Mouse (Mus musculus): Measurements from ENCODE around the gene Olfr535. TPM values are rescaled to one million over a fixed set of nuclear protein-coding genes. Genes with fewer than 3 reads are reported as not detected.
"Not testable (repeated sequence)": the region's sequence is repeated elsewhere in the genome, so short reads cannot be mapped to it uniquely, and the experiment has no call there.

Gene Olfr535
- not detected in 2 replicates for polyA plus RNA-seq (2015; fragmentation: Nextera tagmentation; extraction: Ambion mirVana)

DNA sequence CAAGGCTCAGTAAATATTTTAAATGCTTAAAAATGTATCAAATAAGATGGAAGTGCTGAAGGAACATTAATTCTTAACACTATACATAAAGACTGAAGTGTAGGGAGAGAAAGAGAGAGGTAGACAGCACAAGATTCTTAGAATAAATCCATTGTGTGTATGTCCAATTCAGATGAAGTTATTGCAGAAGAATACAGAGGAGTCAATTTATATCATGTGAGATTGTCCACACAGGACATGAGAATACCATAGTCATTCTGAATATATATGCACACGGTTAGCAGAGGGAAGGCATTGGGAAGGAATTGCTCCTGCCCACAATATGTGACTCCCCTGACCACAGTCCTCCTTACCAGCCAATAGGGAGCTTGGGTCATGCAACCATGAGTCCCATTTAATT is at the start of gene Olfr535:
TSS of gene Olfr535 (plus strand) at position 301 of the 400 bp plus-strand sequence.
- H3K27ac ChIP-seq (ENCODE audit: low read length): no peak within 1 kb of the TSS
- H3K9me3 ChIP-seq (ENCODE audit: control insufficient read depth, low read length): no peaks in the 10 kb centered on the region
- H3K4me3 ChIP-seq (replicated peaks; ENCODE audit: low read length): no peak within 1 kb of the TSS
- H3K27me3 ChIP-seq (replicated peaks; ENCODE audit: control insufficient read depth, insufficient read depth, low read length): no peaks in the 10 kb centered on the region
- no peaks in the 10 kb centered on the region for H3K4me1 ChIP-seq (replicated peaks; ENCODE audit: control insufficient read depth, insufficient read depth, low read length)
- no peak within 1 kb of the TSS for H3K9ac ChIP-seq (replicated peaks; ENCODE audit: low read depth, low read length)
- no peak within 1 kb of the TSS for H3K4me2 ChIP-seq (ENCODE audit: low read length)
- H3K36me3 ChIP-seq (ENCODE audit: control insufficient read depth, insufficient read depth): no peaks in the 10 kb centered on the region
- WGBS: 94% methylated on average over 1 of the region's 1 CpGs
- no peak for ATAC-seq

- ATAC-seq: no peak
- H3K4me1 ChIP-seq (replicated peaks; ENCODE audit: control insufficient read depth, insufficient read depth, low read length): no peaks in the 10 kb centered on the region
- H3K36me3 ChIP-seq (ENCODE audit: control insufficient read depth, insufficient read depth): no peaks in the 10 kb centered on the region
- no peak overlapping the region for H3K9ac ChIP-seq (replicated peaks; ENCODE audit: low read depth, low read length)
- no peak overlapping the region for H3K4me2 ChIP-seq (ENCODE audit: low read length)
- H3K4me3 ChIP-seq (replicated peaks; ENCODE audit: low read length): no peak overlapping the region
- WGBS: 82% methylated on average over 1 of the region's 1 CpGs
- no peaks in the 10 kb centered on the region for H3K27me3 ChIP-seq (replicated peaks; ENCODE audit: control insufficient read depth, insufficient read depth, low read length)
- no peaks in the 10 kb centered on the region for H3K9me3 ChIP-seq (ENCODE audit: control insufficient read depth, low read length)
- no peak overlapping the region for H3K27ac ChIP-seq (ENCODE audit: low read length)
Measured at GRCm38 (mm10) chr7:140443141-140443540, 40.9 kb upstream of the Olfr535 start.

DNA sequence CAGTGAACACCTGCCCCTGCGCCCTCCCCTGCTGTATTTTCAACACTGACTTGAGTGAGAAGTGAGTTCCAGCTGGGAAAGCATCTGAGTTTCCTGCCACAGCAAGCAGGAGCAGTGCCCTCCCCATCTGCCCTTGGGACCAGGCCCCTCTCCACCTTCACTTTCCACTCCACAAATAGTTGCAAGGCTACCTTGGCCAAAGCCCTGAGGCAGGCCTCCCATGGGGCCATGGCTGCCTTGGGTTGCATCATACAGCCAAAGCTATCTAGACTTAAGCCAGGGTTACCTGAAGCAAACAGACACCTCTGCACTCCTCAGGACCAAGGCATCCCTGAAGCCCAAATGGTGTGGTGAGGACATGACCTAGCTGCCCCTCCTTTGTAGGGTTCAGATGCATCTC is 20.9 kb upstream of the Olfr535 start, which contains the start of gene Olfr533:
TSS of gene Olfr533 (plus strand) at position 301 of the 400 bp plus-strand sequence.
- not testable (repeated sequence) for H3K27me3 ChIP-seq (replicated peaks; ENCODE audit: control insufficient read depth, insufficient read depth, low read length); ATAC-seq
- no CpG with 5 or more reads among the region's 1 CpGs for WGBS

DNA sequence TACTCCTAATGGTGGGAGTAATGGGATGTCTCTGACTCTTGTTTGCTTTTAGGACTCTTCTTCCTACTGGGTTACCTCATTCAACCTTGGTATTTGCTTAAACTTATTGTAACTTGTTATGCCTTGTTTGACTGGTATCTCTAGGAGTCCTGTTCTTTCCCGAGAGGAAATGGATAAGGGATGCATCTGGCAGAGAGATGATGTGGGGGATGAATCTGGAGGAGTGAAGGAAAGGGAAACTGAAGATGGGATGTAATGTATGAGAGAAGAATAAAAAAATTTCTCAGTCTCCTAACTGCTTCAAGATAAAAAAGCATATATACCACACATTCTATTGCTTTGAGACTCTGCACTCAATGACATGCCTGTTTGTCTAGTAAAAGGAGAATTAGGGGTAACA is 6.1 kb upstream of the Olfr535 start:
- 73% methylated on average over 1 of the region's 1 CpGs for WGBS
- H3K4me3 ChIP-seq (replicated peaks; ENCODE audit: low read length): no peak overlapping the region
- H3K9me3 ChIP-seq (ENCODE audit: control insufficient read depth, low read length): no peaks in the 10 kb centered on the region
- no peak overlapping the region for H3K4me2 ChIP-seq (ENCODE audit: low read length)
- H3K27ac ChIP-seq (ENCODE audit: low read length): no peak overlapping the region
- no peaks in the 10 kb centered on the region for H3K36me3 ChIP-seq (ENCODE audit: control insufficient read depth, insufficient read depth)
- ATAC-seq: no peak
- no peak overlapping the region for H3K9ac ChIP-seq (replicated peaks; ENCODE audit: low read depth, low read length)
- no peaks in the 10 kb centered on the region for H3K27me3 ChIP-seq (replicated peaks; ENCODE audit: control insufficient read depth, insufficient read depth, low read length)
- no peaks in the 10 kb centered on the region for H3K4me1 ChIP-seq (replicated peaks; ENCODE audit: control insufficient read depth, insufficient read depth, low read length)

More for the DNA sequence above, 20.9 kb upstream of the Olfr535 start, which contains the start of gene Olfr533:
- not testable (repeated sequence) for H3K9me3 ChIP-seq (ENCODE audit: control insufficient read depth, low read length); H3K4me2 ChIP-seq (ENCODE audit: low read length); H3K4me3 ChIP-seq (replicated peaks; ENCODE audit: low read length); H3K27ac ChIP-seq (ENCODE audit: low read length); H3K4me1 ChIP-seq (replicated peaks; ENCODE audit: control insufficient read depth, insufficient read depth, low read length); H3K36me3 ChIP-seq (ENCODE audit: control insufficient read depth, insufficient read depth); H3K9ac ChIP-seq (replicated peaks; ENCODE audit: low read depth, low read length)

- Histone ChIP-seq H3K27ac (ENCODE audit: low read length) (no peak overlapping the region), H3K27me3 (replicated peaks; ENCODE audit: control insufficient read depth, insufficient read depth, low read length) (no peaks in the 10 kb centered on the region), H3K4me1 (replicated peaks; ENCODE audit: control insufficient read depth, insufficient read depth, low read length) (no peaks in the 10 kb centered on the region), H3K36me3 (ENCODE audit: control insufficient read depth, insufficient read depth) (no peaks in the 10 kb centered on the region), H3K9me3 (ENCODE audit: control insufficient read depth, low read length) (no peaks in the 10 kb centered on the region), H3K4me3 (replicated peaks; ENCODE audit: low read length) (no peak overlapping the region), H3K9ac (replicated peaks; ENCODE audit: low read depth, low read length) (no peak overlapping the region), H3K4me2 (ENCODE audit: low read length) (no peak overlapping the region)
- 96% methylated on average over 1 of the region's 1 CpGs for WGBS
- ATAC-seq: no peak
Measured at GRCm38 (mm10) chr7:140478733-140479132, 5.3 kb upstream of the Olfr535 start.

- ATAC-seq: no peak
- no peak overlapping the region for H3K9ac ChIP-seq (replicated peaks; ENCODE audit: low read depth, low read length)
- no peaks in the 10 kb centered on the region for H3K4me1 ChIP-seq (replicated peaks; ENCODE audit: control insufficient read depth, insufficient read depth, low read length)
- H3K4me2 ChIP-seq (ENCODE audit: low read length): no peak overlapping the region
- H3K4me3 ChIP-seq (replicated peaks; ENCODE audit: low read length): no peak overlapping the region
- H3K36me3 ChIP-seq (ENCODE audit: control insufficient read depth, insufficient read depth): no peaks in the 10 kb centered on the region
- no peak overlapping the region for H3K27ac ChIP-seq (ENCODE audit: low read length)
- no peaks in the 10 kb centered on the region for H3K27me3 ChIP-seq (replicated peaks; ENCODE audit: control insufficient read depth, insufficient read depth, low read length)
- H3K9me3 ChIP-seq (ENCODE audit: control insufficient read depth, low read length): no peaks in the 10 kb centered on the region
- 92% methylated on average over 1 of the region's 1 CpGs for WGBS
Measured at GRCm38 (mm10) chr7:140488981-140489380, 5.0 kb downstream of the Olfr535 start.

- H3K4me3 ChIP-seq (replicated peaks; ENCODE audit: low read length): no peak overlapping the region
- H3K27me3 ChIP-seq (replicated peaks; ENCODE audit: control insufficient read depth, insufficient read depth, low read length): no peaks in the 10 kb centered on the region
- H3K4me2 ChIP-seq (ENCODE audit: low read length): no peak overlapping the region
- no peaks in the 10 kb centered on the region for H3K36me3 ChIP-seq (ENCODE audit: control insufficient read depth, insufficient read depth)
- H3K4me1 ChIP-seq (replicated peaks; ENCODE audit: control insufficient read depth, insufficient read depth, low read length): no peaks in the 10 kb centered on the region
- H3K9ac ChIP-seq (replicated peaks; ENCODE audit: low read depth, low read length): no peak overlapping the region
- H3K27ac ChIP-seq (ENCODE audit: low read length): no peak overlapping the region
- no peaks in the 10 kb centered on the region for H3K9me3 ChIP-seq (ENCODE audit: control insufficient read depth, low read length)
- 31% methylated on average over 2 of the region's 2 CpGs for WGBS
- no peak for ATAC-seq
Measured at GRCm38 (mm10) chr7:140494231-140494630, 10.2 kb downstream of the Olfr535 start.

DNA sequence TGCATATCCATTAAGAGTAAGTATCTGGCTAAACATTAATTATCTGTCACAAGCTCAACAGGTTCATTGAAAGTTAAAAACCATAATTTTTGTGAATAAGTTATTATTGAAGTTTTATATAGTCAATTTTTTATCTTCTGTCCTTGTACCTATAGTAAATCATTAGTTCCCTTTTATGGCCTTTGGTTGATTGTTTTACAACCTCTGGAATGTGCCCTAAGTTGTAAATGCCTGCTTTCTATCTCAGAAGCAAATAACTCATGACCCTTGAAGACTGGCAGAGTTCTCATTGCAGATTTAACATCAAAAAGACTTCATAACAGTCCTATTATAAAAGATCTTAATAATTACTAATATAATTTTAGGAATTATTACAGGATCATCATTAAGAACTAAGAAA is 10.7 kb downstream of the Olfr535 start:
- no peak for ATAC-seq

GRCm38 (mm10) chr7:140507346-140508021 is 23.5 kb downstream of the Olfr535 start, which contains the start of gene Olfr536:
Olfr536 (minus strand) TSS chr7:140507396.
- WGBS: 75% methylated on average over 2 of the region's 2 CpGs
- H3K27ac ChIP-seq (ENCODE audit: low read length); H3K4me3 ChIP-seq (replicated peaks; ENCODE audit: low read length); H3K4me1 ChIP-seq (replicated peaks; ENCODE audit: control insufficient read depth, insufficient read depth, low read length); H3K27me3 ChIP-seq (replicated peaks; ENCODE audit: control insufficient read depth, insufficient read depth, low read length); H3K9ac ChIP-seq (replicated peaks; ENCODE audit: low read depth, low read length); H3K9me3 ChIP-seq (ENCODE audit: control insufficient read depth, low read length); H3K36me3 ChIP-seq (ENCODE audit: control insufficient read depth, insufficient read depth); H3K4me2 ChIP-seq (ENCODE audit: low read length); ATAC-seq: not testable (repeated sequence)

More for the DNA sequence above, 10.7 kb downstream of the Olfr535 start:
- no peaks in the 10 kb centered on the region for H3K4me1 ChIP-seq (replicated peaks; ENCODE audit: control insufficient read depth, insufficient read depth, low read length)
- no peaks in the 10 kb centered on the region for H3K36me3 ChIP-seq (ENCODE audit: control insufficient read depth, insufficient read depth)
- no peak overlapping the region for H3K4me2 ChIP-seq (ENCODE audit: low read length)
- H3K9me3 ChIP-seq (ENCODE audit: control insufficient read depth, low read length): no peaks in the 10 kb centered on the region
- H3K27me3 ChIP-seq (replicated peaks; ENCODE audit: control insufficient read depth, insufficient read depth, low read length): no peaks in the 10 kb centered on the region
- no peak overlapping the region for H3K9ac ChIP-seq (replicated peaks; ENCODE audit: low read depth, low read length)
- H3K27ac ChIP-seq (ENCODE audit: low read length): no peak overlapping the region
- H3K4me3 ChIP-seq (replicated peaks; ENCODE audit: low read length): no peak overlapping the region
